Mouse (Mus musculus): ENCODE measurements at regions not wholly inside any gene's neighbourhood (a gene's known extent, or its start where the extent isn't known, plus 50 kb on each side); places are given as distances from the start of the nearest gene placed in this dataset.

GRCm38 (mm10) chr13:118506136-118506535, 119.1 kb upstream of the Mrps30 start:
- H3K27ac ChIP-seq (ENCODE audit: insufficient read depth, low read length), result no peak overlapping the region
- TF ChIP-seq POLR2A (IDR thresholded peaks at IDR 0.05; ENCODE audit: low read depth, low read length), result no peak
- no peak for TF ChIP-seq CTCF (IDR thresholded peaks at IDR 0.05; ENCODE audit: borderline replicate concordance, insufficient read depth, low read length)
- H3K4me3 ChIP-seq (ENCODE audit: insufficient read depth, low read length), result no peak overlapping the region
- no peaks in the 10 kb centered on the region for H3K4me1 ChIP-seq (ENCODE audit: control insufficient read depth, insufficient read depth, low read length)

- TF ChIP-seq CTCF (IDR thresholded peaks at IDR 0.05; ENCODE audit: borderline replicate concordance, insufficient read depth, low read length) (no peak), POLR2A (IDR thresholded peaks at IDR 0.05; ENCODE audit: low read depth, low read length) (no peak)
- no peaks in the 10 kb centered on the region for H3K4me1 ChIP-seq (ENCODE audit: control insufficient read depth, insufficient read depth, low read length)
- H3K27ac ChIP-seq (ENCODE audit: insufficient read depth, low read length), result no peak overlapping the region
- no peak overlapping the region for H3K4me3 ChIP-seq (ENCODE audit: insufficient read depth, low read length)
Observed at GRCm38 (mm10) chr13:118490610-118491009, 103.6 kb upstream of the Mrps30 start.

GRCm38 (mm10) chr13:118483031-118483430, 96.0 kb upstream of the Mrps30 start:
- no peak overlapping the region for H3K4me3 ChIP-seq (ENCODE audit: insufficient read depth, low read length)
- TF ChIP-seq CTCF (IDR thresholded peaks at IDR 0.05; ENCODE audit: borderline replicate concordance, insufficient read depth, low read length), result no peak
- TF ChIP-seq POLR2A (IDR thresholded peaks at IDR 0.05; ENCODE audit: low read depth, low read length), result no peak
- no peak overlapping the region for H3K27ac ChIP-seq (ENCODE audit: insufficient read depth, low read length)
- no peaks in the 10 kb centered on the region for H3K4me1 ChIP-seq (ENCODE audit: control insufficient read depth, insufficient read depth, low read length)

- no peaks in the 10 kb centered on the region for H3K4me1 ChIP-seq (ENCODE audit: control insufficient read depth, insufficient read depth, low read length)
- H3K27ac ChIP-seq (ENCODE audit: insufficient read depth, low read length), result no peak overlapping the region
- H3K4me3 ChIP-seq (ENCODE audit: insufficient read depth, low read length), result no peak overlapping the region
- TF ChIP-seq CTCF (IDR thresholded peaks at IDR 0.05; ENCODE audit: borderline replicate concordance, insufficient read depth, low read length) (no peak), POLR2A (IDR thresholded peaks at IDR 0.05; ENCODE audit: low read depth, low read length) (no peak)
Observed at GRCm38 (mm10) chr13:118480237-118480636, 93.2 kb upstream of the Mrps30 start.

- no peak overlapping the region for H3K27ac ChIP-seq (ENCODE audit: insufficient read depth, low read length)
- no peak for TF ChIP-seq POLR2A (IDR thresholded peaks at IDR 0.05; ENCODE audit: low read depth, low read length)
- no peak for TF ChIP-seq CTCF (IDR thresholded peaks at IDR 0.05; ENCODE audit: borderline replicate concordance, insufficient read depth, low read length)
- H3K4me3 ChIP-seq (ENCODE audit: insufficient read depth, low read length), result no peak overlapping the region
- no peaks in the 10 kb centered on the region for H3K4me1 ChIP-seq (ENCODE audit: control insufficient read depth, insufficient read depth, low read length)
Observed at GRCm38 (mm10) chr13:118478487-118478886, 91.4 kb upstream of the Mrps30 start.

- no peak overlapping the region for H3K4me3 ChIP-seq (ENCODE audit: insufficient read depth, low read length)
- TF ChIP-seq POLR2A (IDR thresholded peaks at IDR 0.05; ENCODE audit: low read depth, low read length) (no peak), CTCF (IDR thresholded peaks at IDR 0.05; ENCODE audit: borderline replicate concordance, insufficient read depth, low read length) (no peak)
Observed at GRCm38 (mm10) chr13:118472578-118472977, 85.5 kb upstream of the Mrps30 start.

GRCm38 (mm10) chr13:118459672-118460384, 72.8 kb upstream of the Mrps30 start:
- Histone ChIP-seq H3K4me1 (ENCODE audit: control insufficient read depth, insufficient read depth, low read length) (no peaks in the 10 kb centered on the region; the same call in 1 of the 2 replicates), H3K4me3 (ENCODE audit: insufficient read depth, low read length) (no peak overlapping the region), H3K27ac (ENCODE audit: insufficient read depth, low read length) (no peak overlapping the region)
- TF ChIP-seq POLR2A (IDR thresholded peaks at IDR 0.05; ENCODE audit: low read depth, low read length) (no peak), CTCF (IDR thresholded peaks at IDR 0.05; ENCODE audit: borderline replicate concordance, insufficient read depth, low read length) (no peak)

More at GRCm38 (mm10) chr13:118472578-118472977, 85.5 kb upstream of the Mrps30 start:
- Histone ChIP-seq H3K27ac (ENCODE audit: insufficient read depth, low read length) (no peak overlapping the region), H3K4me1 (ENCODE audit: control insufficient read depth, insufficient read depth, low read length) (no peaks in the 10 kb centered on the region)

GRCm38 (mm10) chr13:118448977-118449705, 62.1 kb upstream of the Mrps30 start:
- no peak for TF ChIP-seq POLR2A (IDR thresholded peaks at IDR 0.05; ENCODE audit: low read depth, low read length)
- no peak for TF ChIP-seq CTCF (IDR thresholded peaks at IDR 0.05; ENCODE audit: borderline replicate concordance, insufficient read depth, low read length)
- Histone ChIP-seq H3K4me3 (ENCODE audit: insufficient read depth, low read length) (no peak overlapping the region), H3K27ac (ENCODE audit: insufficient read depth, low read length) (no peak overlapping the region), H3K4me1 (ENCODE audit: control insufficient read depth, insufficient read depth, low read length) (no peaks in the 10 kb centered on the region)

- no peaks in the 10 kb centered on the region for H3K4me1 ChIP-seq (ENCODE audit: control insufficient read depth, insufficient read depth, low read length)
- no peak overlapping the region for H3K27ac ChIP-seq (ENCODE audit: insufficient read depth, low read length)
- TF ChIP-seq CTCF (IDR thresholded peaks at IDR 0.05; ENCODE audit: borderline replicate concordance, insufficient read depth, low read length) (no peak), POLR2A (IDR thresholded peaks at IDR 0.05; ENCODE audit: low read depth, low read length) (no peak)
- no peak overlapping the region for H3K4me3 ChIP-seq (ENCODE audit: insufficient read depth, low read length)
Observed at GRCm38 (mm10) chr13:118441322-118442064, 54.4 kb upstream of the Mrps30 start.
